Mouse (Mus musculus): ENCODE results near the gene Hoxb7. TPM values are rescaled to one million over a fixed set of nuclear protein-coding genes. Genes with fewer than 3 reads are reported as not detected.

The Hoxb7 gene
- polyA plus RNA-seq, 1 experiment, result 13.1 TPM

DNA sequence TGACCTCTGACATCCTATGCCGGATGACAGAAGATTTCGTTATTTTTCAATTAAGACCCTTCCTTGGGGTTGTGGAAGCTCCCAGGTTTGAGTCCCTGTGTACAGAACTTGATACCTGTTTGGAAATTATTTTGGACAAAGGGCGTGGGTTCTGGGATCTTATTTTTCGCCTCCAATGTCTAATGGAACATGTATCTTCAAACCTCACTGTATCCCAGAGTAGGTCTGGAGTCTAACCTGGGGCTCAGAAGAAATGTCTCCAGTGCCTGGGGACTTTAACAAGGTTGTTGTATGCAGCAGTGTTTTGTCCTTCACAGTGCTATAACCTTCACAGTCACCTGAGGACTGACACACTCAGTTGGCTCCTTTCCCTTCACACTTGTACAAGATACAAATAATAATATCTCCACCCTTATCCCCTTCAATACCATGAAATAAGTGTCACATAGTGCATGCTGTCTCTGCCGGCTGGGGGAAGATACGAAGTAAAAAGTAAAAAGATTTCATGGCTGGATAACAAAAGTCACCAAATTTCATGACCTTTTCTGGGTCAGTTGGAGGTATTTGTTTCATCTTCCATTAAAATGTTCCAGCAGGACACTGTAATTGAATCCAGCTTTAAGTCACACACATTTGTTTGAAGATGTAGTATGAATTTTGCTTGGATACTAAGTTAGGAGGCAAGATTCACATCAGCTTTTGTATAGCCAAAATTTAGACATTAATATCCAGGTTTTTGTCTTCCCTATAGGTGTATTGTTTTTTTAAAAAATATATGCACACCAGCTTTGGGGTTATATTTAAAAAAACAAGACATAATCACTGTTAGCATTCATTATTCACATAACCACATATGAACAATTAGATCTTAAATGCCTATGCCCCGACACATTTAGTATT, 19.2 kb upstream of the Hoxb7 start:
- TF ChIP-seq POLR2A (IDR thresholded peaks at IDR 0.05; ENCODE audit: low read depth, low read length), result no peak
- no peak for TF ChIP-seq CTCF (IDR thresholded peaks at IDR 0.05; ENCODE audit: borderline replicate concordance, insufficient read depth, low read length)
- no peak overlapping the region for H3K4me3 ChIP-seq (ENCODE audit: insufficient read depth, low read length)
- H3K27ac ChIP-seq (ENCODE audit: insufficient read depth, low read length), result no peak overlapping the region
- no peaks in the 10 kb centered on the region for H3K4me1 ChIP-seq (ENCODE audit: control insufficient read depth, insufficient read depth, low read length)

DNA sequence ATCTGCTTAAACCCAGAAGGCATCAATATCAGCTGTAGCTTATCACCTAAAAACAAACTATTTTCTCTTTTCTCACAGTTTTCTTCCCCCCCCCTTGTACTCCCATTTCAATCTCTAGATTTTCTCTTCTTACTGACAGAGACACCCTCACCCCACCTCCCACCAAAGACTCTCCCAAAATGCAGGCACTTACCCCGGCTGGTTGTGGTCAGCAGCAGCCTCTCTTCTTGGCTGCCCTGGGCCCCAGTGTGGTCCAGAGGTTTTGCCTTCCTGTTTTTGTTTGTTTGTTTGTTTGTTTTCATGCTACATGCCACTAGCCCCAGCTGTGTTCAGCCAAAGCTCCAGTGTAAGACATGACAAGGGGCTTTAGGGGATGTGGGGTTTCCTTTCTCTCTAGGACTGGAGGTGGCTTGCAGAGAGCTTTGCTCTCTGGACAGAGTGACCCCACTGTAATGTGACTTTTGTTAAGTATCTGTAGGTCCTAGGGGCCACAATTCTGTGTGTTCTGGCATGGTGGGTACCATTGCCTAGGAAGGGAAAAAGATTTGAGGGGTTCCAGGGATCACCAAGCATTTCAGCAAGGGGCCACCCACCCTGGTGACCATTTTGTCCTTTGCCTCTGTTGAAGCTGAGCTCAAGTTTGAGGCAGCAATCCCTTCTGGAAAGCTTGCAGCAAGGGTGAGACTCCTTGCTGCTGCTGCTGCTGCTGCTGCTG, 18.2 kb upstream of the Hoxb7 start:
- TF ChIP-seq CTCF (IDR thresholded peaks at IDR 0.05; ENCODE audit: borderline replicate concordance, insufficient read depth, low read length) (no peak), POLR2A (IDR thresholded peaks at IDR 0.05; ENCODE audit: low read depth, low read length) (no peak)
- H3K27ac ChIP-seq (ENCODE audit: insufficient read depth, low read length), result no peak overlapping the region; the same call in 1 of the 2 replicates
- H3K4me1 ChIP-seq (ENCODE audit: control insufficient read depth, insufficient read depth, low read length), result no peaks in the 10 kb centered on the region
- no peak overlapping the region for H3K4me3 ChIP-seq (ENCODE audit: insufficient read depth, low read length)

DNA sequence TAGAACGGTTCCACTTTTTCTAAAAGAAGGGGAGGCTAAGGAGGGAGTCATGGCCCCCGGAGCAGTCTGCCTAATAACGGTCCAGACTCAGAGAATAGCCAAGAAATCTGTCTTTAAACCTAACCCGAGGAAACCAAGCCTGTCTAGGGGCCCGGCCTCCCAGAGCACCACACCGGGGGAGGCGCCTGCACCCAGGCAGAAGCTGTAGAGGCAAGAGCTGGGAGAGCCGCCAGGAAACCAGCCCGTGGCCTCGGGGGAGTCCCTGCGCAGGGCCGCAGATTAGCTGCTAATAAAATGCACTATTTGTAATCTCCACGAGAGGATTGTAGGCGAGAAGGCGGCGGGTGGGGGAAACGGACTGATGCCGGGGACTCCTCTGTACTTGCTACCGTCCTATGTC, 16.6 kb upstream of the Hoxb7 start:
- TF ChIP-seq POLR2A (IDR thresholded peaks at IDR 0.05; ENCODE audit: low read depth, low read length), result no peak
- TF ChIP-seq CTCF (IDR thresholded peaks at IDR 0.05; ENCODE audit: borderline replicate concordance, insufficient read depth, low read length), result no peak
- Histone ChIP-seq H3K27ac (ENCODE audit: insufficient read depth, low read length) (peak overlapping the region; percentile 90), H3K4me3 (ENCODE audit: insufficient read depth, low read length) (no peak overlapping the region)

DNA sequence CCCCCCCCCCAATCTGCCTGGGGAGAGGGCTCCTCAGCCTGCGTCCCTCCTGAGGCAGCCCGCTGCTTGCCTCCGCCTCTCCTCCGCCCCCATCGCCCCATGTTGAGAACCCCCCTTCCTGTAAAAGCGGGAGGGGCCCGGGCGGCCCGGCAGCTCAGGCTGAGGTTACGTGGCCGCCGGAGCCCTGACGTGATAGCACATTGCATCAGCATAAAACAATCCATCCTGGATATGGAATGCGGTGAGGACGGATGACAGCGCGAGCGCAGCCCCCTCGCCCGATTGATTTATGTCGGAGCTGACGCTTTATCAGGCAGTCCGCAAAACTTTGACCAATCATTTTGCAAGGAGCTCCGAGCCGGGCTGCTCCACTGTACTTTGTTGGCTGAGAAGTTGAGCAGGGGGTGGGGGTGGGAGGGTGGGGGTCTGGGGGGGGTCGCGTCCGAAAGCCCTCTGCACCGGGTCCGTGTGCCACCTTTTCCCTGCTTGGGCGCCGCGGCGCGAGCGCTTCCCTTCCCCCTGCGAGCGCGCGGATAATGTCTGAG, 15.4 kb upstream of the Hoxb7 start, which contains the start of gene Hoxb9:
TSS of gene Hoxb9 (plus strand) at position 462 of the 545 bp plus-strand sequence.
- Histone ChIP-seq H3K27ac (ENCODE audit: insufficient read depth, low read length) (peak within 1 kb of the TSS; percentile 90), H3K4me3 (ENCODE audit: insufficient read depth, low read length) (peak within 1 kb of the TSS; percentile 66), H3K4me1 (ENCODE audit: control insufficient read depth, insufficient read depth, low read length) (no peaks in the 10 kb centered on the region)
- TF ChIP-seq CTCF (IDR thresholded peaks at IDR 0.05; ENCODE audit: borderline replicate concordance, insufficient read depth, low read length) (no peak), POLR2A (IDR thresholded peaks at IDR 0.05; ENCODE audit: low read depth, low read length) (peak; percentile 3; the same call in 1 of the 2 replicates)

More for the DNA sequence above, 16.6 kb upstream of the Hoxb7 start:
- H3K4me1 ChIP-seq (ENCODE audit: control insufficient read depth, insufficient read depth, low read length), result no peaks in the 10 kb centered on the region

DNA sequence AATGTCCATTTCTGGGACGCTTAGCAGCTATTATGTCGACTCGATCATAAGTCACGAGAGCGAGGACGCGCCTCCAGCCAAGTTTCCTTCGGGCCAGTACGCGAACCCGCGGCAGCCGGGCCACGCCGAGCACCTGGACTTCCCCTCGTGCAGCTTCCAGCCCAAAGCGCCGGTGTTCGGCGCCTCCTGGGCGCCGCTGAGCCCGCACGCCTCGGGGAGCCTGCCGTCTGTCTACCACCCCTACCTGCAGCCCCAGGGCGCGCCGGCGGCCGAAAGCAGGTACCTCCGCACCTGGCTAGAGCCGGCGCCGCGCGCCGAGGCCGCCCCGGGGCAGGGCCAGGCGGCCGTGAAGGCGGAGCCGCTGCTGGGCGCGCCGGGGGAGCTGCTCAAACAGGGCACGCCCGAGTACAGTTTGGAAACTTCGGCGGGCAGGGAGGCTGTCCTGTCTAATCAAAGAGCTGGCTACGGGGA, 14.8 kb upstream of the Hoxb7 start:
- Histone ChIP-seq H3K27ac (ENCODE audit: insufficient read depth, low read length) (peak overlapping the region; percentile 68), H3K4me3 (ENCODE audit: insufficient read depth, low read length) (peak overlapping the region; percentile 66), H3K4me1 (ENCODE audit: control insufficient read depth, insufficient read depth, low read length) (no peaks in the 10 kb centered on the region)
- TF ChIP-seq POLR2A (IDR thresholded peaks at IDR 0.05; ENCODE audit: low read depth, low read length) (no peak; the same call in none of the 2 replicates), CTCF (IDR thresholded peaks at IDR 0.05; ENCODE audit: borderline replicate concordance, insufficient read depth, low read length) (no peak)

DNA sequence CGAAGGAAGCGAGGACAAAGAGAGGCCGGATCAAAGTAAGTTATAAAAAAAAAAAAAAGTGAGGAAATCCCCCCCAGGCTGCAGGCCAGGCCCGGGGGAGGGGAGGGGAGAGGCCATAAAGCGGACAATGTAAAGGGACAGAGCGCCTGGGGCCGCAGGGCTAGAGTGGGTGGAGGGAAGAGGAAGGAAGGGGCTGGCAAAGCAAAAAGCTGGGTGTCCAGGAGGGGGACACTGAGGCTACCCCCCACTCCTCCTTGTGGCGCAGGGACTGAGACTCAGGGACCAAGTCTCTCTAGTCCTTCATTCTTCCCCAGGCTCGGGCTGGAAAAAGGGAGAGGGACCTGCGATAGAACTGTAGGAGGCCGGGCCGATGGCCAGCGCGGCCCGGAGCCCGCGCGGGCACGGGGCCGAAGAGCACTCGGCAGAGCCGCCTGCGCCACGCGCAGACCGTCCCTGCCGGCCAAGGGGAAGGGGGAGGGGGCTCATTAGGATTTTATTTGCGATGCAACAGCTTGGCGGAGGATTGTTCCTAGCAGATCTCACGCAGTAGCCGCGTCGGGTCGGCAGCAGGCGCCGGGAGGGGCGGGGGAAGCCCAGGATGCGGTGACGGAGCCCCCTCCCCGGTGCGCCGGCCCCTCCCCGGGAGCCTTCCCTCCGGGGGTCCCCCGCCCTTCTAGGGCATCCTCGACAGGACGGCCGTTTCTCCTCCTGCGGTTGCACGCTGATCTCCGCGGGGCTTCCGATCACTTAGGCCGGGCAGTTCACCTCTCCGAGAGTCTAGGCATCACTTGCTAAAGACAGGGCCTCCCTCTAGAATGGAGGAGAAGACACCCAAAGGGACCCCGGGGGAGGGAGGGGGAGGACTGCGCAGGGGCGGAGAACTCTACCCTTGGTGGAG, 14.2 kb upstream of the Hoxb7 start:
- no peak for TF ChIP-seq CTCF (IDR thresholded peaks at IDR 0.05; ENCODE audit: borderline replicate concordance, insufficient read depth, low read length)
- TF ChIP-seq POLR2A (IDR thresholded peaks at IDR 0.05; ENCODE audit: low read depth, low read length), result peak; percentile 6; the same call in 1 of the 2 replicates
- H3K27ac ChIP-seq (ENCODE audit: insufficient read depth, low read length), result peak overlapping the region; percentile 68
- H3K4me1 ChIP-seq (ENCODE audit: control insufficient read depth, insufficient read depth, low read length), result no peaks in the 10 kb centered on the region

DNA sequence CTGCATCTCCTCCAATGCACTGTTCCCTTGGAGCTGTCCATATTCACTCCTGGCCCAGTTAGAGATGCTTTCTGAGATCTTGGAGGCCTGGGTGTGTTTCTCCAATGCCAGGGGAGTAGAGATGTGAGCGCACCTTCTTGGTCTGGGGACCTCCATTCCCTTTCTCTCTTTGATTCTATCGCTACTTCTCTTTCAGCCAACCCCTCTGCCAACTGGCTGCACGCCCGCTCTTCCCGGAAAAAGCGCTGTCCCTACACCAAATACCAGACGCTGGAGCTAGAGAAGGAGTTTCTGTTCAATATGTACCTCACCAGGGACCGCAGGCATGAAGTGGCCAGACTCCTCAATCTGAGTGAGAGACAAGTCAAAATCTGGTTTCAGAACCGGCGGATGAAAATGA, 12.0 kb upstream of the Hoxb7 start:
- TF ChIP-seq POLR2A (IDR thresholded peaks at IDR 0.05; ENCODE audit: low read depth, low read length), result no peak
- no peak for TF ChIP-seq CTCF (IDR thresholded peaks at IDR 0.05; ENCODE audit: borderline replicate concordance, insufficient read depth, low read length)
- no peak overlapping the region for H3K4me3 ChIP-seq (ENCODE audit: insufficient read depth, low read length)
- no peaks in the 10 kb centered on the region for H3K4me1 ChIP-seq (ENCODE audit: control insufficient read depth, insufficient read depth, low read length)
- no peak overlapping the region for H3K27ac ChIP-seq (ENCODE audit: insufficient read depth, low read length)

More for the DNA sequence above, 14.2 kb upstream of the Hoxb7 start:
- H3K4me3 ChIP-seq (ENCODE audit: insufficient read depth, low read length), result peak overlapping the region; percentile 66

DNA sequence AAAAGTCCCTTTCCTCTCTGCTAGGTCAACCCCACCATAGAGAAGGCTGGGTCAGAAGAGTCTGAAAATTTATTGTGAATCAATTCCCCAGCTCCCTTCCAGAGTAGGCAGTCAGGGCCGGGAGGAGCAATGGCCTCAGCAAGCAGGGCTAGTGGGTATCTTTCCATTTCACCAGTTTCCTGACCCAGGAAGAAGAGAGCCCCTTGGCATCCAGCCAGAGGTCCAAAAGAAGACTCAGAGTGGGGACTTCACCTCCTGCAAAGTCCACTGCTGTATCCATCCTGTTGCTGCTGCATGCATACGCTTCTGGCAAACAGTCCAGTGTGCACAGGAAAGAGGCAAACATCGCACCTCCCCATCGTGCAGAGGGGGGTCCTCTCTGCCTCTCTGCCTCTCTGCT, 10.5 kb upstream of the Hoxb7 start:
- H3K4me1 ChIP-seq (ENCODE audit: control insufficient read depth, insufficient read depth, low read length), result no peaks in the 10 kb centered on the region
- no peak overlapping the region for H3K4me3 ChIP-seq (ENCODE audit: insufficient read depth, low read length)
- TF ChIP-seq CTCF (IDR thresholded peaks at IDR 0.05; ENCODE audit: borderline replicate concordance, insufficient read depth, low read length) (no peak), POLR2A (IDR thresholded peaks at IDR 0.05; ENCODE audit: low read depth, low read length) (no peak)
- no peak overlapping the region for H3K27ac ChIP-seq (ENCODE audit: insufficient read depth, low read length)
